Mouse (Mus musculus): Measurements from ENCODE around the gene Zfyve28. TPM values are rescaled to one million over a fixed set of nuclear protein-coding genes. Genes with fewer than 3 reads are reported as not detected.
A peak's percentile ranks its signal among the peaks of the same experiment; 100 is the strongest.

Zfyve28 gene
- total RNA-seq, 2 experiments from 2014 or later: 38.2 to 40.0 TPM

DNA sequence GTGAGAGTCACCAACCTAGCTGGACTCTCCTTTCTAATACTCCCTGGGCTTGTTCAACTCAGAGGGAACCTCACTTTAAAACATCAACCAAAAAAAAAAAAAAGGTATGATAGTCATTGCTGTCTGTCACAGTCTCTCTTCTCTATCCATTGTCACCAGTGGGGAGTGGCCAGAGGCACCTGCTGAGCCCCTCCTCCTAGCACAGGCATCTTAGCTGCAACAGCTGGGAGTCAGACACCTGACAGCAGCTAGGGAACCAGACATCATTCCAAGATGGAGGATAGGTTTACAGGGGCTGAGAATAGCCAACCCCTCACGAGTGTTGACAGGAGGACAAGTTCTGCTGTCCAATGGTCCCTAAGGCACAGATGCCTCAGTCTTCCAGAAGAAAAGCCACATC lies 93.8 kb downstream of the Zfyve28 start:
- intact Hi-C loops (cut with DNase I): loop anchor here (10.0 kb wide), 1 partner anchor 200 kb away; the partner anchor contains the start of gene Nat8l

GRCm38 (mm10) chr5:34191843-34192242 lies 96.4 kb downstream of the Zfyve28 start:
- intact Hi-C loops (cut with DNase I): loop anchor here (10.0 kb wide), 1 partner anchor 197 kb away; the partner anchor contains the start of gene Nat8l
- DNase-seq (ENCODE audit: low spot score in 2 of 2): peak in 1 of 2 experiments; percentile 66

More for the DNA sequence above, 93.8 kb downstream of the Zfyve28 start:
- DNase-seq (ENCODE audit: low spot score in 2 of 2): no peak

- intact Hi-C loops (cut with DNase I): loop anchor here (10.0 kb wide), 1 partner anchor 196 kb away; the partner anchor contains the start of gene Nat8l
These were observed 97.2 kb downstream of the Zfyve28 start for GRCm38 (mm10) chr5:34191021-34191420.

GRCm38 (mm10) chr5:34189521-34189920 lies 98.7 kb downstream of the Zfyve28 start:
- intact Hi-C loops (cut with DNase I): loop anchor here (10.0 kb wide), 1 partner anchor 95 kb away; no protein-coding TSS in a partner anchor
- no peak for DNase-seq (ENCODE audit: low spot score in 2 of 2)

More at GRCm38 (mm10) chr5:34191021-34191420, 97.2 kb downstream of the Zfyve28 start:
- DNase-seq (ENCODE audit: low spot score in 2 of 2): no peak

DNA sequence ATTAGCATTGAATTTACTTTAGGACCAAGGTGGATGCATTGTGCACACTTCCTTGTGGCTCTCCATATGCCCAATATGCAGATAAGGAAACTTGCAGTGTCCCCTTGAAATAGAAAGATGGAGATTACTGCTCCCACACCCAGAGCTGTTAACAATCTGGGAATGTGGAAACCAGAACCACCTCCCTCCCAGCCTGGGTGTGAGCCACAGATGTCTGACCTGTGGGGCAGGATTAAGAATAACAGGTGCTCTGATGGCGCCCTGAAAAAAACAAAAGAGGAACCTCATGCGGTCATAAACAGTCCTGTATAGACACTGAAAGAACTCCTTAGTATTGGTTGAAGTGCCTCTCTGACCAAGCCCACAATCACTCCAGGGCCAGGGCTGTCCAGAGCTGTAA lies 99.4 kb downstream of the Zfyve28 start:
- intact Hi-C loops (cut with DNase I): loop anchor here (10.0 kb wide), 1 partner anchor 94 kb away; no protein-coding TSS in a partner anchor

GRCm38 (mm10) chr5:34187601-34188316 lies 100.5 kb downstream of the Zfyve28 start, which contains the start of gene Mxd4:
TSS of gene Mxd4 (minus strand) at chr5:34187720.
- DNase-seq (ENCODE audit: low spot score in 2 of 2): peak; percentile 99 to 100
- intact Hi-C loops (cut with DNase I): loop anchor here (10.0 kb wide), 1 partner anchor 93 kb away; no protein-coding TSS in a partner anchor

More for the DNA sequence above, 99.4 kb downstream of the Zfyve28 start:
- no peak for DNase-seq (ENCODE audit: low spot score in 2 of 2)

- DNase-seq (ENCODE audit: low spot score in 2 of 2): no peak
These were observed 101.3 kb downstream of the Zfyve28 start for GRCm38 (mm10) chr5:34186961-34187391.

DNA sequence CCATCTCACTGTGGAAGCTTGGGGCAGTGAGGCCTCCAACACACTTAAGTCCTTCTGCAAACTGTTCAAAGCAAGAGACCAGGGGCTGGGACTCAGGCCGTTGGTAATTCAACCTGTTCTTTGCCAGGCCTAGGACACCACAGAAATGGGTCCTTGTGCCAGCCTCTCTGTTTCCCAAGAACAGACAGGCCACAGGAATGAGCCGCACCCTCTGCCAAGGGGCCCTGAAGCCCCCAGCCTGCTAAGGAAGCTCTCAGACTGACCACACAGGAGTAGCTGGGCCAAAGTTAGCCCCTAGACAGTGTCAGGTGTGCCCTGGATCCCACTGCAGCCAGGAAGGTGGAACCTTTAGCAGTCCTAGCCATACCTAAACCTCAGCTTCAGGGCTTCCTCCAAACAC lies 101.9 kb downstream of the Zfyve28 start:
- DNase-seq (ENCODE audit: low spot score in 2 of 2): no peak
- intact Hi-C loops (cut with DNase I): loop anchor here (10.0 kb wide), 1 partner anchor 92 kb away; no protein-coding TSS in a partner anchor

More at GRCm38 (mm10) chr5:34186961-34187391, 101.3 kb downstream of the Zfyve28 start:
- intact Hi-C loops (cut with DNase I): loop anchor here (10.0 kb wide), 1 partner anchor 92 kb away; no protein-coding TSS in a partner anchor

- intact Hi-C loops (cut with DNase I): loop anchor here (10.0 kb wide), 1 partner anchor 91 kb away; no protein-coding TSS in a partner anchor
- DNase-seq (ENCODE audit: low spot score in 2 of 2): no peak
These were observed 102.5 kb downstream of the Zfyve28 start for GRCm38 (mm10) chr5:34185791-34186190.

GRCm38 (mm10) chr5:34185051-34185580 lies 103.1 kb downstream of the Zfyve28 start:
- DNase-seq (ENCODE audit: low spot score in 2 of 2): no peak
- intact Hi-C loops (cut with DNase I): loop anchor here (10.0 kb wide), 1 partner anchor 90 kb away; no protein-coding TSS in a partner anchor

DNA sequence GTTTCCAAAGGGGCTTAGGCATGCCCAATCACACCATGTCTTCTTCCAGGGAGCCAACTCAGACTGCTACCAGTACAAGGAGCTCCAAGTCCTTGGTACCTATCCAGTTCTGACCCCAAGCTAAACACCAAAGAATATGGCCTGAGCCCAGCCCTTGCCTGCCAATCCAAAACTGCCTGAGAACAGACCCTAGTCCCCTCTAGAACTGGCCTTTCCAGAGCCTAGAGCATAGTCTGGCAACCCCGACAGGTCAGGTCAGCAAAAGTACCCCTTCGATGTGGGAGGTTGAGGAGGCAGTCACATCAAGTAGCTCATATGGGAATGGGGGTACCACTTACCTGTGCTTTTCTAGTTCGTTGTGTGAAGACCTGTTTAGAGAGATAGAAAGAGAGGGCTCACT lies 104.3 kb downstream of the Zfyve28 start:
- intact Hi-C loops (cut with DNase I): loop anchor here (10.0 kb wide), 1 partner anchor 89 kb away; no protein-coding TSS in a partner anchor
- DNase-seq (ENCODE audit: low spot score in 2 of 2): no peak

DNA sequence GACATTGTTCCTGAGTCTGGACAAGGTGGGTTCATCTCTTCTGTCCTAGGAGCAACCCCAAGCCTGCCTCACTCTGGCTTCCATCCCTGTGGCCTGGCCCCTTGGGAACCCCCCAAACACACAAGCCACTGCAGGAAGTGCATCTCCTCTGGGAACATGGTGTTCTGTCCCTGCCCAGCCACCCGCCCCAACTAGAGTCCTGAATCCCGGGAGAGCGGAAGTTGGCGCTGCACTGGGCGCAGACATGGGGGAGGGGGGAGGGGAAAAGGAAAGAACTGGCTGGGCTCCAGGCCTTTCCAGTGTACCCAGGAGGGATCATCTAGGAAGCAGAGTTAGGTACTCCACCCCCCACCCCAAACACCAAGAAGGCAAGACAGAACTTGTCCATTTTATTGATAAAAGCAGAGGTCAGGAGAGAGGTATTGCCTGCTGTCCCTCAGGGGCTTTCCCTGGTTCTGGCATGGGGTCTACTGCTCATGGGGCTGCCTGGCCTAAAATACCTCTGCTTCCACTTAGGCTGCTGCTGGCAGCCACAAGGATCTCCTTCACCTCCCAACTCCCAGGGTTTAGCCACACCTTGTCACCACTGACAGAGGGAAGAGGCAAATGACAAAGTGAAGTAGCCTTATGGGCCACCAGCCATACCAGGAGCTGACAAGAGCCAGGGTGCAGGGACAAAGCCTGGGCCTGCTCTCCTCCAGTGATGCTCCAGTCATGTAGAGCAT lies 104.9 kb downstream of the Zfyve28 start:
- intact Hi-C loops (cut with DNase I): loop anchor here (10.0 kb wide), 1 partner anchor 89 kb away; no protein-coding TSS in a partner anchor

GRCm38 (mm10) chr5:34182486-34182885 lies 105.8 kb downstream of the Zfyve28 start:
- DNase-seq (ENCODE audit: low spot score in 2 of 2): no peak
- intact Hi-C loops (cut with DNase I): loop anchor here (10.0 kb wide), 1 partner anchor 88 kb away; no protein-coding TSS in a partner anchor

More for the DNA sequence above, 104.9 kb downstream of the Zfyve28 start:
- DNase-seq (ENCODE audit: low spot score in 2 of 2): no peak

- no peak for DNase-seq (ENCODE audit: low spot score in 2 of 2)
- intact Hi-C loops (cut with DNase I): no loop called here
These were observed 110.4 kb downstream of the Zfyve28 start for GRCm38 (mm10) chr5:34177821-34178220.

DNA sequence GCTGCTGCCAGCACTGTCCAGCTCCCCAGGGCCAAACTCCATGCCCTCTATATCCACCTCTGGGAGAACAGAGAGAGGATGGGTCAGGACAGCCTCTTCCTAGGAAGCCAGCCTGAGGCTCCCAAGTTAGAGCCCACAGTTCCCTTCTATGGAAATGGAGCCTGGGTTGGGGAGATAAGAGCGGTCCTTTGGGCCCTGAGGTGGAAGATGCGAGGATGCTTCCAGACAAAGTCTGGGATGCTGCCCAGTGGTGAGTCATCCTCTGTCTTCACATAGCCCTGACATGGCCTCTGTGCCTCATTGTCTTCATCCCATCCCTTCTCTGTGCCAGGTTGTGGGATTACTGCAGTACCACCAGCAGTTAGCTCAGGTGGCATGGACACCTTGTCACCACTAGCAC lies 111.2 kb downstream of the Zfyve28 start:
- no peak for DNase-seq (ENCODE audit: low spot score in 2 of 2)
- intact Hi-C loops (cut with DNase I): no loop called here

DNA sequence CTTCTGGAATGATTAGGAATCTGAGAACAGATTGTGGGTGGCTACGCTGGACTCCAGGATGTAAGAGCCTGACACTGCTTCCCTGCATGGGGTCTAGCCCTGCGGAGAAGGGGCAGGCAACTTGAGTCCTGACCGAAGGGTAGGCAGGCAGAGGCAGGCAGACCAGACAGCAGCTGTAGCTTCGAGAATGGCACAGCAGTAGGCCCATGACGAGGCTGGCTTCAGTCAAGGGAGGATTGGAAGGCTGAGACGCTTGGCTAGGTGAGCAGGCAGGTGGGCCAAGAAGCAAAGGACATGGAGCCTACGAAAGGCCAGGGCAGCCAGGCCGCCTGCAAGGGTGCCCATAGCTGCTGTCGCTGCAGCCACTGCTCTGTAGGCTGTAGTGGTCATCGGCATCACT lies 111.6 kb downstream of the Zfyve28 start:
- DNase-seq (ENCODE audit: low spot score in 2 of 2): no peak

DNA sequence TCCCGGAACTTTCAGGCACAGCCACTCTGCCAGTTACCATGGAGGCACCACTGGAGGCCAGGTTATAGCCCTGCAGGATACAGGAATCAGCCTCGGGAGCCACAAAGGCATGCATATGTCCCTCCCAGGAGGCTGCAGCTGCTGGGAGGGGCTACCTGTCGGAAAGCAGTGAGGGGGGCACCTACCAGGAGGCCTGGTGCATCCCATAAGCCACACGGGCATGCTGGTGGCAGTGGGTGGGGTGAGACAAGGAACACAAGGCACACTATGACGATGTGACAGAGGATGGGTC lies 112.9 kb downstream of the Zfyve28 start:
- no peak for DNase-seq (ENCODE audit: low spot score in 2 of 2)

More for the DNA sequence above, 111.6 kb downstream of the Zfyve28 start:
- intact Hi-C loops (cut with DNase I): no loop called here

GRCm38 (mm10) chr5:34174550-34175402 lies 113.5 kb downstream of the Zfyve28 start:
- DNase-seq (ENCODE audit: low spot score in 2 of 2): no peak
- intact Hi-C loops (cut with DNase I): no loop called here

More for the DNA sequence above, 112.9 kb downstream of the Zfyve28 start:
- intact Hi-C loops (cut with DNase I): no loop called here
